Mouse (Mus musculus) liver, embryonic 14.5 days (tissue): ENCODE measurements around the gene Dazap2.

Experiments used
- CTCF ChIP-seq: IDR thresholded peaks from 2 replicates; pipeline ENCODE4 v1.5.1; 2016; ENCODE audit warnings: antibody characterized with exemption, low read depth, control low read depth
- EP300 ChIP-seq: IDR thresholded peaks from 2 replicates; pipeline ENCODE4 v1.6.1; 2016; ENCODE audit warnings: antibody characterized with exemption, low read depth

- TF ChIP-seq EP300 (no peak), CTCF (no peak)
These were observed 26.9 kb upstream of the Dazap2 start for GRCm38 (mm10) chr15:100588297-100588696.
